Mouse (Mus musculus) erythroblast, adult 5-6 weeks (primary cell): ENCODE data around the gene Dpf3. TPM values are rescaled to one million over a fixed set of nuclear protein-coding genes. Genes with fewer than 3 reads are reported as not detected.

Experiments used
- ATAC-seq: replicated peaks from 2 replicates; pipeline ENCODE4 v1.8.0; 2016; ENCODE audit warnings: moderate number of reproducible peaks, mild to moderate bottlenecking, moderate TSS enrichment, inconsistent platforms; ENCODE audit not compliant: poor library complexity, low FRiP score, severe bottlenecking
- total RNA-seq, 2 experiments: library from RNA; stranded (forward) in 1 of 2; stranded (reverse) in 1 of 2; fragments of 150-400 nt in 1 of 2; fragments of 200-764, 138-1000 nt in 1 of 2; gene quantifications; 2 replicates each; pipeline versions ENCODE4 v1.2.3 to v1.2.4; 2015 to 2017; ENCODE audit warnings: low replicate concordance in 2 of 2

Gene Dpf3
- total RNA-seq, 2 experiments from 2014 or later: 29.2 to 138 TPM

- no peak for ATAC-seq
Observed at GRCm38 (mm10) chr12:83201674-83202073, 285.8 kb downstream of the Dpf3 start.

GRCm38 (mm10) chr12:83180561-83180960 is 307.0 kb downstream of the Dpf3 start:
- no peak for ATAC-seq

GRCm38 (mm10) chr12:83179860-83180259 is 307.7 kb downstream of the Dpf3 start:
- no peak for ATAC-seq

- no peak for ATAC-seq
Observed at GRCm38 (mm10) chr12:83178770-83179169, 308.7 kb downstream of the Dpf3 start.

- ATAC-seq: no peak
Observed at GRCm38 (mm10) chr12:83169495-83170209, 317.9 kb downstream of the Dpf3 start.

- no peak for ATAC-seq
Observed at GRCm38 (mm10) chr12:83168310-83168709, 319.2 kb downstream of the Dpf3 start.

- no peak for ATAC-seq
Observed at GRCm38 (mm10) chr12:83165058-83165457, 322.5 kb downstream of the Dpf3 start.

Other genes starting within 250 kb of the Dpf3 start
- 8.1 TPM in 1 of 2 replicates, not detected in the other for gene Dcaf4, start 32.8 kb upstream of the Dpf3 start, total RNA-seq (2015; ENCODE audit: low replicate concordance)
- gene Dcaf4, start 32.8 kb upstream of the Dpf3 start, total RNA-seq (2017; ENCODE audit: low replicate concordance): 1.7 and 4.7 TPM in 2 replicates
- 5.2 and 31.3 TPM in 2 replicates for gene Zfyve1, start 109.5 kb upstream of the Dpf3 start, total RNA-seq (2015; ENCODE audit: low replicate concordance)
- 28.3 and 29.8 TPM in 2 replicates for gene Zfyve1, start 109.5 kb upstream of the Dpf3 start, total RNA-seq (2017; ENCODE audit: low replicate concordance)
- 83.8 and 97.2 TPM in 2 replicates for gene Rbm25, start 143.5 kb upstream of the Dpf3 start, total RNA-seq (2015; ENCODE audit: low replicate concordance)
- 124 and 143 TPM in 2 replicates for gene Rbm25, start 143.5 kb upstream of the Dpf3 start, total RNA-seq (2017; ENCODE audit: low replicate concordance)
- gene Psen1, start 200.4 kb upstream of the Dpf3 start, total RNA-seq (2015; ENCODE audit: low replicate concordance): 26.7 and 42.2 TPM in 2 replicates
- gene Psen1, start 200.4 kb upstream of the Dpf3 start, total RNA-seq (2017; ENCODE audit: low replicate concordance): 22.0 and 24.4 TPM in 2 replicates